Mouse (Mus musculus) lung, embryonic 14.5 days (tissue): ENCODE data around the gene Abhd17c. TPM values are rescaled to one million over a fixed set of nuclear protein-coding genes. Genes with fewer than 3 reads are reported as not detected.

Source experiments
- ATAC-seq: fragments of 200-750 bp; cut with Nextera tagmentation; 2 replicates; pipeline ENCODE4 v1.8.0; 2017; ENCODE audit warnings: mild to moderate bottlenecking, moderate TSS enrichment, moderate library complexity; ENCODE audit not compliant: insufficient read depth
- DNase-seq: peaks from one replicate; pipeline ENCODE4 v3.0.0-alpha.2; 2015
- H3K27ac ChIP-seq: fragments of 300-500 bp; sonication (generic); 2 replicates; pipeline ENCODE4 v1.5.1; 2014; ENCODE audit warnings: low read depth, mild to moderate bottlenecking, moderate library complexity
- H3K27me3 ChIP-seq: fragments of 300-500 bp; sonication (generic); 2 replicates; pipeline ENCODE4 v1.6.1; 2014; ENCODE audit warnings: low read length, control low read depth; ENCODE audit not compliant: insufficient read depth
- H3K36me3 ChIP-seq: fragments of 300-500 bp; sonication (generic); 2 replicates; pipeline ENCODE4 v1.6.1; 2014; ENCODE audit warnings: control low read depth; ENCODE audit not compliant: insufficient read depth
- H3K4me1 ChIP-seq: fragments of 300-500 bp; sonication (generic); 2 replicates; pipeline ENCODE4 v1.6.1; 2014; ENCODE audit warnings: antibody characterized with exemption, control low read depth; ENCODE audit not compliant: insufficient read depth
- H3K4me2 ChIP-seq: fragments of 300-500 bp; sonication (generic); 2 replicates; pipeline ENCODE4 v1.6.1; 2014; ENCODE audit warnings: mild to moderate bottlenecking
- H3K4me3 ChIP-seq: fragments of 300-500 bp; sonication (generic); 2 replicates; pipeline ENCODE4 v1.5.1; 2014; ENCODE audit warnings: low read depth, low read length
- H3K9ac ChIP-seq: fragments of 300-500 bp; sonication (generic); 2 replicates; pipeline ENCODE4 v1.6.1; 2014
- H3K9me3 ChIP-seq: fragments of 300-500 bp; sonication (generic); 2 replicates; pipeline ENCODE4 v1.6.1; 2016; ENCODE audit warnings: low read depth, low read length, control low read depth
- CTCF ChIP-seq: IDR thresholded peaks from 2 replicates; pipeline ENCODE4 v1.5.1; 2016; ENCODE audit warnings: antibody characterized with exemption, low read depth
- WGBS: fragments of 180-500 bp; shearing (Covaris S2); extraction: QIAGEN DNeasy Blood & Tissue Kit; methylation state at CpG from one replicate; pipeline ENCODE4 v1.1.7; 2014; 5-methylcytosine and 5-hydroxymethylcytosine counted together
- polyA plus RNA-seq: library from polyadenylated mRNA; unstranded; fragments of >200 nt; fragmentation: Nextera tagmentation; extraction: Ambion mirVana; gene quantifications from 2 replicates; pipeline ENCODE4 v1.2.1, GENCODE M21; 2014

Gene Abhd17c
- polyA plus RNA-seq, 1 experiment from 2014 or later, result 87.8 TPM

DNA sequence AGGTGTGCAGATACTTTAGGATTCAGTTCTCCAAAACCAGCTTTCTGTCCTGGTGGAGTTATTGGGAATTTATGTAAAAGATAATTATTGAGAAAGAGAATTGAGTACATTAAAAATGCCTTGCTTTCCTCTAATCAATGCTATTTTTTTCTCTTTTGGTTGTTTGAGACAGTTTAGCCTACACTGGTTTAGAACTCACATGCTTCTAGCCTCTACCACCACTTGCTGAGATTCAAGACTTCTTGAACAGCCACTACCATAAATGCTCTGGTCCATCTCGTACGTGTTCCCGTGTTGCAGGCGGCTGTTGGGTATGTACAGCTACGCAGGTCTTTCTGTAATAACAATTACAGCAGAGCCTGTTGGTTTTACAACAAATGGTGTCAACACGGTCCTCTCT lies 681 bp upstream of the Abhd17c start:
- peak; percentile 29; the same call in 1 of the 2 replicates for ATAC-seq
- Histone ChIP-seq H3K9ac (peak overlapping the region; percentile 89; the same call in 1 of the 2 replicates), H3K4me3 (peak overlapping the region; percentile 90), H3K36me3 (0 out of 2 replicates have a peak, but pooled peaks cover 4% of the 10 kb centered on the region), H3K27me3 (no peaks in the 10 kb centered on the region), H3K27ac (no peak overlapping the region; the same call in 1 of the 2 replicates), H3K4me2 (peak overlapping the region; percentile 78), H3K9me3 (no peaks in the 10 kb centered on the region), H3K4me1 (peaks cover 14% of the 10 kb centered on the region)
- DNase-seq, result no peak
- WGBS, result 46% methylated on average over 6 of the region's 6 CpGs
- no peak for TF ChIP-seq CTCF

DNA sequence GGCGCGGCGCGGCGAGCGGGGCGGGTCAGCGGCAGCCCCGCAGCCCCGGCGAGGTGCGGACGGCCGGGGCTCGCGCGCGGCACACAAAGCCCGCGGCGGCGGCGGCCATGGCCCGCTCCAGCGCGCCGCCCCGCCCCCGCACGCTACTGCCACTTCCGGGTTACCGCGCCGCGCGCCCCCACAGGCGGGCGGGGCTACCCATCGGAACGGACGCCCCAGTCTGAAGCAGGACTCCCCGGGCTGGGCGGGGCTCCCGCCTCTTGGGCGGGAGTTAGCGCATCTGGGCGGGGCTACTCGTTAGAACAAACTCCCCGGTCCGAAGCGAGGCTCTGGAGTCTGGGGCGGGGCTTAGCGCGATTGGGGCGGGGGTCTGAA lies 254 bp upstream of the Abhd17c start:
- TF ChIP-seq CTCF, result no peak
- under 1% methylated on average over 54 of the region's 55 CpGs for WGBS

DNA sequence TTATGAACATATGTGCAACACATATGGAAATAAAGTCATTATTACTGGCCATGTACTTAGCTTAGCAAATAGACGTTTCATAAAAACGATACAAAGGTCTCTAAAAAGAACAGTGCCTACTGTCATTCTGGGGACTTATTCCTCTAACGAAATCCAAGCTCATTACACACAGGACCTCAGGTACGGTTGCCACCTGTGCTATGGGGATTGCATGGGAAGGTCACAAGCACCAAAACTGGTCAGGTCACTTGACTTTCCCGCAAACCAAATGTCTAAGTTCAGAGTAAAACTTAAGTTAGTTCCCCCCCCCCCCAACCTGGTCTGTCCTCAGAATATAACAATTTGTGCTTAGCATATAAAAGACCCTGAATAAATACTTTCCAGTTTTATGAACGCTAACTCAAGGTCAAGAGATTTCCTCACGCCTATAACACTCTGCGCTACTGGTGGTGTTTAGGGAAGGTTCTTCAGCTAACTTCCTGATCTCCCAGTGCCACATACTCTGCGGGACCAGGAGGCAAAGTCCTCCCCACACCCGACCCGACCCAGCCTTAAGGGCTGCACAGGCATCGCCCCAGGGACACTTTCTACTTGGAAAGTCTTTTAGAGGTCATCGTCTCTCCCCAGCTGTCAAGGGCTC lies 1.2 kb downstream of the Abhd17c start:
- Histone ChIP-seq H3K9ac (peak overlapping the region; percentile 89), H3K9me3 (no peaks in the 10 kb centered on the region), H3K4me2 (peak overlapping the region; percentile 78), H3K36me3 (0 out of 2 replicates have a peak, but pooled peaks cover 6% of the 10 kb centered on the region), H3K27me3 (no peaks in the 10 kb centered on the region), H3K4me3 (peak overlapping the region; percentile 90), H3K4me1 (peaks cover 15% of the 10 kb centered on the region), H3K27ac (peak overlapping the region; percentile 96; the same call in 1 of the 2 replicates)
- no peak for DNase-seq
- 5% methylated on average over 13 of the region's 13 CpGs for WGBS
- peak; percentile 2; the same call in 1 of the 2 replicates for ATAC-seq
- TF ChIP-seq CTCF, result no peak

More for the DNA sequence above, 254 bp upstream of the Abhd17c start:
- ATAC-seq (peak; percentile 95), DNase-seq (peak; percentile 99)
- Histone ChIP-seq H3K4me1 (peaks cover 14% of the 10 kb centered on the region), H3K27me3 (no peaks in the 10 kb centered on the region), H3K27ac (peak overlapping the region; percentile 96), H3K9me3 (no peaks in the 10 kb centered on the region), H3K4me2 (peak overlapping the region; percentile 78), H3K36me3 (0 out of 2 replicates have a peak, but pooled peaks cover 6% of the 10 kb centered on the region), H3K4me3 (peak overlapping the region; percentile 90), H3K9ac (peak overlapping the region; percentile 89)

DNA sequence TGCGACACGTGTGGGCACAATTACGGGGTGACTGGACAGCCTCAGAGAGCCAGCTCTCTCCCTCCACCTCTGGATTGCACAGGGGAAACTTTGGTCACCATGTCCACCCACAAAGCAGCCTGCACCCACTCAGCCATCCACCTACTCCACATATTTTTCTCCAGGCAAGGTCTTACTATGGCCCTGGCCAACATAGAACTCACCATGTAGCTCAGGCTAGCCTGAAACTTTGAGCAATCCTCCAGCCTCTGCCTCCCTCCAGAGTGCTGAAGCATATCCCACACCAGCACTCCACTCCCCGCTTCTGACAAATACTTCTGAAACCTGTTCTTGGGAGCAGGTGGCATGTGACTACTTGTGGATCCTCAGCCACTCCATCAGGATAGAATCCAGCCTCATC lies 1.9 kb downstream of the Abhd17c start:
- H3K9me3 ChIP-seq, result no peaks in the 10 kb centered on the region
- peak overlapping the region; percentile 78 for H3K4me2 ChIP-seq
- DNase-seq, result no peak
- no peak for ATAC-seq
- H3K27ac ChIP-seq, result no peak overlapping the region
- no peak for TF ChIP-seq CTCF
- H3K4me1 ChIP-seq, result peaks cover 18% of the 10 kb centered on the region
- WGBS, result 60% methylated on average over 4 of the region's 4 CpGs
- peak overlapping the region; percentile 90 for H3K4me3 ChIP-seq
- H3K9ac ChIP-seq, result peak overlapping the region; percentile 89; the same call in 1 of the 2 replicates
- no peaks in the 10 kb centered on the region for H3K27me3 ChIP-seq
- H3K36me3 ChIP-seq, result 0 out of 2 replicates have a peak, but pooled peaks cover 6% of the 10 kb centered on the region

DNA sequence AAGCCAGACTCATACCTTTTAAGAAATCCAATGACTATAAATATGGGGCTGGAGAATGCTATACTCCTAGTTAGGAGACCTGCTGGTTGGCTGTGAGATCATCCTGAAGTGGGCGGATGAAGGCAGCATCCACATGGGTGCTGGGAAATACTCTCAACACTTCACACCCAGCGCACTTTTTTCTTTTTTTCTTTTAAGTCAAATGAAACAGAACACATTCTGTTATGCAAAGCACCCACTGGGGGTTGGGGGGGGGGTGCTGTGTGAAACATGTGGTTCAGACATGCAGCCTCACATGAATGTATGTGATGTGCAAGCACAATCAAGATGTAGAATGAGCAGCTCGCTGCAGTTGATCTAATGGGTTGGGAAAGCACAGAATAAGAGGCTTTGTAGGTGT lies 2.8 kb downstream of the Abhd17c start:
- WGBS, result 87% methylated on average over 3 of the region's 3 CpGs
- no peak overlapping the region for H3K27ac ChIP-seq
- no peak overlapping the region for H3K9ac ChIP-seq
- DNase-seq (no peak), ATAC-seq (no peak)
- 0 out of 2 replicates have a peak, but pooled peaks cover 6% of the 10 kb centered on the region for H3K36me3 ChIP-seq
- no peaks in the 10 kb centered on the region for H3K27me3 ChIP-seq
- H3K4me1 ChIP-seq, result peaks cover 18% of the 10 kb centered on the region
- no peaks in the 10 kb centered on the region for H3K9me3 ChIP-seq
- H3K4me3 ChIP-seq, result no peak overlapping the region
- peak overlapping the region; percentile 40; the same call in 1 of the 2 replicates for H3K4me2 ChIP-seq
- no peak for TF ChIP-seq CTCF

DNA sequence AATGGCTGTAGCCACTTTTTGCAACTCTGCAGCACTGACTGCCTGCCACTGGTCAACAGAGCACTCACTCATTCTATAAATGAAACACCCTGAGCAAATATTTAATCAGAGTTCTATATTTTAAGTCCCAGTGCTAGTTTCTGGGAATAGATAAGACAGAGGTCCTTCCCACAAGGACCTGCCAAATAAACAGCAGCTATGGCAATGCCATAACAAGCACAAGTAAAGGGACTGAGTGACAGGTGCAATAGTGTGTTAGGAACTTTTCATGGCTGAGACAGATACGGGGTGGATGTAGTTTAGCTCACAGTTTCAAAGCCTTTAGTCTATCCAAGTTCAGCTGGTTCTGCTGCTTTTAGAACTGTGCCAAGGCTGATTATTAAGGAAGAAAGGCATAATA lies 3.9 kb downstream of the Abhd17c start:
- peaks cover 23% of the 10 kb centered on the region for H3K4me1 ChIP-seq
- ATAC-seq, result no peak
- 88% methylated on average over 1 of the region's 1 CpGs for WGBS
- no peaks in the 10 kb centered on the region for H3K9me3 ChIP-seq
- no peak for TF ChIP-seq CTCF
- no peaks in the 10 kb centered on the region for H3K27me3 ChIP-seq
- no peak overlapping the region for H3K4me2 ChIP-seq
- H3K9ac ChIP-seq, result no peak overlapping the region
- no peak overlapping the region for H3K27ac ChIP-seq
- 0 out of 2 replicates have a peak, but pooled peaks cover 6% of the 10 kb centered on the region for H3K36me3 ChIP-seq
- no peak for DNase-seq
- H3K4me3 ChIP-seq, result no peak overlapping the region

DNA sequence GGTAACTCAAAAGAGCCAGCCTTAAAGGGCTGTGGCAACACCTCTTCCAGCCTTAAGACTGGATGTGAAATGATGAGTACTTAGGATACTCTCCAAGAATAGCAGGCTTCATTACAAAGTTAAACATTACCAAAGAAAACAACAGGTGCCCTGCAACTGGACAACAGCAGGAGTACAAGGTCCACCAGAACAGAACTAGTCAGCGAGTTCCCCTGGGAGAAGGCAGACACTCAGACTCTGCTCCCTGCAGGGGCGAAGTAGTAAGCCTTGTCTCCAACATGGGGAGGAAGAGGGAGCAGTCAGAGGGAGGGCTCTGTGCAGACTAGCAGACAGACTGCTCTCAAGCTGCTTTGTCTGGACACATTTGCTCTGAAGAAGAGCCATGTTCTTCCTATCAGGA lies 6.1 kb downstream of the Abhd17c start:
- 64% methylated on average over 2 of the region's 2 CpGs for WGBS
- no peaks in the 10 kb centered on the region for H3K27me3 ChIP-seq
- no peak overlapping the region for H3K4me2 ChIP-seq
- DNase-seq, result no peak
- no peak overlapping the region for H3K9ac ChIP-seq
- peaks cover 38% of the 10 kb centered on the region for H3K4me1 ChIP-seq
- no peak for TF ChIP-seq CTCF
- H3K27ac ChIP-seq, result no peak overlapping the region
- H3K36me3 ChIP-seq, result 0 out of 2 replicates have a peak, but pooled peaks cover 6% of the 10 kb centered on the region
- no peaks in the 10 kb centered on the region for H3K9me3 ChIP-seq
- no peak for ATAC-seq
- H3K4me3 ChIP-seq, result no peak overlapping the region
